Mouse (Mus musculus) lung, postnatal 0 days (tissue): ENCODE measurements around the gene Pold3.

ENCODE experiments used
- CTCF ChIP-seq: IDR thresholded peaks from 2 replicates; pipeline ENCODE4 v1.5.1; 2016; ENCODE audit warnings: antibody characterized with exemption, mild to moderate bottlenecking
- EP300 ChIP-seq: IDR thresholded peaks from 2 replicates; pipeline ENCODE4 v1.6.1; 2016; ENCODE audit warnings: antibody characterized with exemption, mild to moderate bottlenecking, control low read depth

GRCm38 (mm10) chr7:100163506-100163905, 42.1 kb upstream of the Pold3 start:
- TF ChIP-seq CTCF, result no peak
- no peak for TF ChIP-seq EP300
